Mouse (Mus musculus) thymus, adult 2 months (tissue): ENCODE measurements around the gene Trim9.

Experiments used
- CTCF ChIP-seq: fragments of 200-500 bp; IDR thresholded peaks from 2 replicates; pipeline ENCODE4 v1.5.1; 2012; ENCODE audit warnings: mild to moderate bottlenecking, control low read depth, low read length, moderate library complexity, borderline replicate concordance; ENCODE audit not compliant: control insufficient read depth, poor library complexity, insufficient read depth; ENCODE audit errors: extremely low read depth
- POLR2A ChIP-seq: fragments of 200-500 bp; IDR thresholded peaks from 2 replicates; pipeline ENCODE4 v1.6.1; 2012; ENCODE audit warnings: mild to moderate bottlenecking, low read length, control low read depth, moderate library complexity; ENCODE audit not compliant: control insufficient read depth, poor library complexity, insufficient read depth; ENCODE audit errors: extremely low read depth

DNA sequence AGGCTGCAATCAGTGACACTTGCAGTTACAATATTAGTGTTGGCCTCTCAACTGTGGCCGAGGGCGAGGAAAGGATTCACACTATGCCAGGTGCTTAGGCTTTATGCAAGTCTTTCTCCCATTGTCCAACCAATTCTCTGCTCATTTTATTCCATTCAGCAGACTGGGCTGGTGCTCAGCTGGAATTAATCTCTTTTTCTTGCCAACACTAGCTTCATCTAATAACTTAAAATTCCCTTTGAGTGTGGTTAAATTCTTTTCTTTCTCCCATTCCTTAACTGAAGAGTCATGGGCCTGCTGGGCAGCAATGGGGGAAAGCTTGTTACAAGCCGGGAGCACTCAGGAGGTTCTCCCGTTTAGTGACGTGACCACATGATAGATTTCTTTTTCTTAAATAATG is 61.9 kb downstream of the Trim9 start:
- TF ChIP-seq POLR2A (no peak), CTCF (no peak)
